Mouse (Mus musculus) midbrain, embryonic 14.5 days (tissue): ENCODE results near the gene Sobp. TPM values are rescaled to one million over a fixed set of nuclear protein-coding genes. Genes with fewer than 3 reads are reported as not detected.

Source experiments
- ATAC-seq: fragments of 200-750 bp; cut with Nextera tagmentation; 2 replicates; pipeline ENCODE4 v1.8.0; 2017; ENCODE audit warnings: moderate number of reproducible peaks, moderate library complexity; ENCODE audit not compliant: low FRiP score, low TSS enrichment
- DNase-seq: peaks from one replicate; pipeline ENCODE4 v3.0.0-alpha.2; 2015
- H3K27ac ChIP-seq: fragments of 300-500 bp; sonication (generic); replicated peaks from 2 replicates; pipeline ENCODE4 v1.5.1; 2014; ENCODE audit warnings: mild to moderate bottlenecking, low read depth, low read length, moderate library complexity
- H3K27me3 ChIP-seq: fragments of 300-500 bp; sonication (generic); 2 replicates; pipeline ENCODE4 v1.6.1; 2014; ENCODE audit warnings: low read length, control low read depth, mixed read lengths; ENCODE audit not compliant: control insufficient read depth, insufficient read depth
- H3K36me3 ChIP-seq: fragments of 300-500 bp; sonication (generic); 2 replicates; pipeline ENCODE4 v1.6.1; 2014; ENCODE audit warnings: low read length, control low read depth; ENCODE audit not compliant: control insufficient read depth, insufficient read depth
- H3K4me1 ChIP-seq: fragments of 300-500 bp; sonication (generic); 2 replicates; pipeline ENCODE4 v1.6.1; 2014; ENCODE audit warnings: mild to moderate bottlenecking, antibody characterized with exemption, low read length, control low read depth; ENCODE audit not compliant: control insufficient read depth, insufficient read depth
- H3K4me2 ChIP-seq: fragments of 300-500 bp; sonication (generic); 2 replicates; pipeline ENCODE4 v1.6.1; 2014; ENCODE audit warnings: mild to moderate bottlenecking, low read length, moderate library complexity
- H3K4me3 ChIP-seq: fragments of 300-500 bp; sonication (generic); replicated peaks from 2 replicates; pipeline ENCODE4 v1.5.1; 2014; ENCODE audit warnings: low read depth, low read length
- H3K9ac ChIP-seq: fragments of 300-500 bp; sonication (generic); replicated peaks from 2 replicates; pipeline ENCODE4 v1.6.1; 2014; ENCODE audit warnings: mild to moderate bottlenecking, low read length, moderate library complexity
- H3K9me3 ChIP-seq: fragments of 300-500 bp; sonication (generic); 2 replicates; pipeline ENCODE4 v1.6.1; 2016; ENCODE audit warnings: low read length, control low read depth, mixed read lengths; ENCODE audit not compliant: control insufficient read depth
- WGBS: fragments of 180-500 bp; shearing (Covaris S2); extraction: QIAGEN DNeasy Blood & Tissue Kit; methylation state at CpG from one replicate; pipeline ENCODE4 v1.1.7; 2014; 5-methylcytosine and 5-hydroxymethylcytosine counted together
- polyA plus RNA-seq: library from polyadenylated mRNA; unstranded; fragments of >200 nt; fragmentation: Nextera tagmentation; extraction: Ambion mirVana; gene quantifications from 2 replicates; pipeline ENCODE4 v1.2.1, GENCODE M21; 2014

Gene Sobp
- polyA plus RNA-seq, 1 experiment from 2014 or later, result 21.2 TPM

GRCm38 (mm10) chr10:42984886-42985285 lies 189.4 kb downstream of the Sobp start:
- Histone ChIP-seq H3K9ac (no peak overlapping the region), H3K4me1 (no peaks in the 10 kb centered on the region), H3K36me3 (no peaks in the 10 kb centered on the region), H3K27ac (no peak overlapping the region), H3K4me2 (no peak overlapping the region), H3K4me3 (no peak overlapping the region), H3K9me3 (no peaks in the 10 kb centered on the region), H3K27me3 (no peaks in the 10 kb centered on the region)
- no peak for DNase-seq
- 61% methylated on average over 4 of the region's 4 CpGs for WGBS
- no peak for ATAC-seq

- 51% methylated on average over 7 of the region's 7 CpGs for WGBS
Measured at GRCm38 (mm10) chr10:42980999-42981757, 193.2 kb downstream of the Sobp start.

GRCm38 (mm10) chr10:42978346-42978745 lies 196.0 kb downstream of the Sobp start:
- DNase-seq (no peak), ATAC-seq (no peak)
- H3K4me3 ChIP-seq, result no peak overlapping the region
- no peak overlapping the region for H3K27ac ChIP-seq
- no peaks in the 10 kb centered on the region for H3K36me3 ChIP-seq
- 65% methylated on average over 3 of the region's 3 CpGs for WGBS
- H3K4me1 ChIP-seq, result no peaks in the 10 kb centered on the region
- H3K4me2 ChIP-seq, result no peak overlapping the region
- no peaks in the 10 kb centered on the region for H3K27me3 ChIP-seq
- H3K9me3 ChIP-seq, result no peaks in the 10 kb centered on the region
- no peak overlapping the region for H3K9ac ChIP-seq

More at GRCm38 (mm10) chr10:42980999-42981757, 193.2 kb downstream of the Sobp start:
- Histone ChIP-seq H3K4me2 (no peak overlapping the region), H3K9me3 (no peaks in the 10 kb centered on the region), H3K4me3 (no peak overlapping the region), H3K36me3 (no peaks in the 10 kb centered on the region), H3K4me1 (no peaks in the 10 kb centered on the region), H3K27me3 (no peaks in the 10 kb centered on the region), H3K27ac (no peak overlapping the region), H3K9ac (no peak overlapping the region)
- ATAC-seq (no peak), DNase-seq (no peak)

- no peak for ATAC-seq
- no peak overlapping the region for H3K9ac ChIP-seq
- WGBS, result 85% methylated on average over 6 of the region's 6 CpGs
- no peak overlapping the region for H3K27ac ChIP-seq
- no peaks in the 10 kb centered on the region for H3K36me3 ChIP-seq
- no peak overlapping the region for H3K4me3 ChIP-seq
- H3K4me1 ChIP-seq, result no peaks in the 10 kb centered on the region
- H3K4me2 ChIP-seq, result no peak overlapping the region
- no peak for DNase-seq
- H3K27me3 ChIP-seq, result no peaks in the 10 kb centered on the region
- no peaks in the 10 kb centered on the region for H3K9me3 ChIP-seq
Measured at GRCm38 (mm10) chr10:42976577-42976976, 197.8 kb downstream of the Sobp start.

GRCm38 (mm10) chr10:42973537-42973936 lies 200.8 kb downstream of the Sobp start:
- Histone ChIP-seq H3K4me1 (no peaks in the 10 kb centered on the region), H3K9me3 (no peaks in the 10 kb centered on the region), H3K36me3 (no peaks in the 10 kb centered on the region), H3K4me3 (no peak overlapping the region), H3K27me3 (no peaks in the 10 kb centered on the region), H3K27ac (no peak overlapping the region), H3K9ac (no peak overlapping the region), H3K4me2 (no peak overlapping the region)
- WGBS, result 35% methylated on average over 4 of the region's 4 CpGs
- ATAC-seq, result no peak
- no peak for DNase-seq

- no peaks in the 10 kb centered on the region for H3K4me1 ChIP-seq
Measured at GRCm38 (mm10) chr10:42972504-42973172, 201.7 kb downstream of the Sobp start.

GRCm38 (mm10) chr10:42968332-42968731 lies 206.0 kb downstream of the Sobp start:
- no peaks in the 10 kb centered on the region for H3K36me3 ChIP-seq
- ATAC-seq, result no peak; the same call in 1 of the 2 replicates
- DNase-seq, result peak; percentile 53
- no peak overlapping the region for H3K4me3 ChIP-seq
- H3K4me2 ChIP-seq, result no peak overlapping the region
- no peaks in the 10 kb centered on the region for H3K4me1 ChIP-seq
- H3K9ac ChIP-seq, result no peak overlapping the region
- H3K9me3 ChIP-seq, result no peaks in the 10 kb centered on the region
- WGBS, result 3% methylated on average over 2 of the region's 2 CpGs
- no peak overlapping the region for H3K27ac ChIP-seq
- no peaks in the 10 kb centered on the region for H3K27me3 ChIP-seq

More at GRCm38 (mm10) chr10:42972504-42973172, 201.7 kb downstream of the Sobp start:
- Histone ChIP-seq H3K4me2 (0 out of 2 replicates have a peak overlapping the region, but pooled peaks have one; percentile 9), H3K27ac (no peak overlapping the region), H3K27me3 (no peaks in the 10 kb centered on the region), H3K4me3 (no peak overlapping the region), H3K9me3 (no peaks in the 10 kb centered on the region), H3K36me3 (no peaks in the 10 kb centered on the region), H3K9ac (no peak overlapping the region)
- 33% methylated on average over 18 of the region's 18 CpGs for WGBS
- ATAC-seq (peak; percentile 67; the same call in 1 of the 2 replicates), DNase-seq (peak; percentile 90)

- DNase-seq, result no peak
- 93% methylated on average over 2 of the region's 2 CpGs for WGBS
- H3K4me1 ChIP-seq, result 0 out of 2 replicates have a peak, but pooled peaks cover 5% of the 10 kb centered on the region
- no peak overlapping the region for H3K27ac ChIP-seq
- H3K27me3 ChIP-seq, result no peaks in the 10 kb centered on the region
- no peak overlapping the region for H3K4me2 ChIP-seq
- H3K36me3 ChIP-seq, result no peaks in the 10 kb centered on the region
- no peak for ATAC-seq
- H3K4me3 ChIP-seq, result no peak overlapping the region
- no peak overlapping the region for H3K9ac ChIP-seq
- H3K9me3 ChIP-seq, result no peaks in the 10 kb centered on the region
Measured at GRCm38 (mm10) chr10:42963061-42963460, 211.3 kb downstream of the Sobp start.
